In the genomic region with DNA sequence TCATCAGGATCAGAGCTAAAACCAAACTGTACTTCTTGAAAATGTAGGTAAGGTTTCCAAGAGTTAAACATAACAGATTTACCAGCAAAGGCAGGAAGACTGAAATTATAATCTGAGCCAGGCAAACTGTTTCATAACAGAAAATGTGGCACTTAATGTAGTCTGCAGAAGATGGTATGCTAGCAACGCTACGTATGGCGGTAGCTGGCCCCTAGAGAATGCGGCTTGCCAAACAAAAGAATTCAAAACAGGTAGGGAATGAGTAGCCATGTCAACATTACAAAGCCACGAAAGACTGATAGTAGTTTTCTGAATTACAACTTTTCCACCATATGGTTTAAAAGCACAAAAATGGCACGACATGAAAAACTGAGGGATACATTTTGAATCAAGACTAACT, we compare ENCODE assay signal across 23 mouse cellular contexts. TPM values are rescaled to one million over a fixed set of nuclear protein-coding genes. Genes with fewer than 3 reads are reported as not detected.
"Had no signal": no experiment of that assay in that cellular context is flagged by ENCODE, and none has a peak within 500 bp of the region (broad histone marks: within the 10 kb centered on the region; RNA-seq: fewer than 3 reads in every experiment).

No protein-coding gene starts in this region.

- H3K4me3 ChIP-seq: kidney, embryonic 15.5 days; left cerebral cortex, adult 2 months; liver, embryonic 13.5 days; lung, embryonic 15.5 days; midbrain, embryonic 10.5 days; midbrain, embryonic 13.5 days; myocyte; neural tube, embryonic 13.5 days had no signal

- DNase-seq: kidney, adult 11 months; kidney, adult 8-10 months; kidney, postnatal 10 days; kidney, postnatal 36 days; layer of hippocampus, postnatal 36 days; liver, embryonic 13.5 days; retina, postnatal 1 day; right cerebral cortex, postnatal 25 days; spleen, adult 18-20 months; thymus, adult 18-20 months; thymus, postnatal 36 days had no signal

- ATAC-seq: midbrain, embryonic 13.5 days; midbrain, embryonic 16.5 days had no signal

- H3K9me3 ChIP-seq: kidney, embryonic 15.5 days; liver, embryonic 13.5 days; lung, embryonic 15.5 days; midbrain, embryonic 10.5 days; midbrain, embryonic 13.5 days; neural tube, embryonic 13.5 days had no signal

- H3K4me2 ChIP-seq: kidney, embryonic 15.5 days; liver, embryonic 13.5 days; lung, embryonic 15.5 days; midbrain, embryonic 13.5 days; neural tube, embryonic 13.5 days had no signal

- H3K27me3 ChIP-seq: kidney, embryonic 15.5 days; liver, embryonic 13.5 days; lung, embryonic 15.5 days; midbrain, embryonic 13.5 days; neural tube, embryonic 13.5 days had no signal

- H3K27ac ChIP-seq: kidney, embryonic 15.5 days; left cerebral cortex, adult 2 months; liver, embryonic 13.5 days; lung, embryonic 15.5 days; macrophage; midbrain, embryonic 10.5 days; midbrain, embryonic 13.5 days; neural tube, embryonic 13.5 days had no signal

- H3K9ac ChIP-seq: kidney, embryonic 15.5 days; liver, embryonic 13.5 days; lung, embryonic 15.5 days; midbrain, embryonic 13.5 days; neural tube, embryonic 13.5 days had no signal

- H3K4me1 ChIP-seq: kidney, embryonic 15.5 days; lung, embryonic 15.5 days; midbrain, embryonic 10.5 days; midbrain, embryonic 13.5 days; neural tube, embryonic 13.5 days had no signal

RNA-seq across cellular contexts. Expression of a gene that starts 55.5 kb away (rescaled TPM):
- total RNA-seq: megakaryocyte, adult 5-6 weeks; monocyte, adult 5-6 weeks had no signal
- polyA plus RNA-seq: limb, embryonic 11.5 days had no signal
